Mouse (Mus musculus): ENCODE measurements around the gene Hbb-bt. TPM values are rescaled to one million over a fixed set of nuclear protein-coding genes. Genes with fewer than 3 reads are reported as not detected.
"Not testable (repeated sequence)": the region's sequence is repeated elsewhere in the genome, so short reads cannot be mapped to it uniquely, and the experiment has no call there.

Hbb-bt gene
- polyA plus RNA-seq, 1 experiment from 2014 or later = 3,067 TPM

DNA sequence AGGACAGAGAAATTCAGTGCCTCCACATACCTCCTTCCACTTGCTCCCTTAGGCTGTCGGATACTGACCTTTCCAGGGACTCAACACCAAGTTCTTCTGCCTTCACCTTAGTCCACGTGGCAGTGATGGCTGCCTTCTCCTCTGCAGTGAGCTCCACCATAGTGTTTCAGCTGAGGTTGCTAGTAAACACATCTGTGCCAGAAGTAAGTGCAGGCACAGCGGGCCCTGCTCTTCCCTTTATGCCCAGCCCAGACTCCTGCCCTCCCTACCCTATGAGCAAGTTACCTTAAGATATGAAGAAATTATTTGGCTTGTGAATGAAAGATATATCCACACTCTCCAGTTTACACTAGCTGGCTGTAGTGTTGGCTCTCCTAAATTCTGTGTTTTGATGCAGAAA lies 26.5 kb upstream of the Hbb-bt start, which contains the start of gene Hbb-bh2:
TSS of gene Hbb-bh2 (minus strand) at position 253 of the 400 bp plus-strand sequence.
- Histone ChIP-seq H3K9ac (ENCODE audit: low read depth, low read length) (no peak within 1 kb of the TSS), H3K27ac (ENCODE audit: low read depth, low read length) (peak within 1 kb of the TSS; percentile 41; the same call in 1 of the 2 replicates), H3K36me3 (ENCODE audit: control insufficient read depth, insufficient read depth, low read length) (no peaks in the 10 kb centered on the region), H3K4me3 (ENCODE audit: low read depth, low read length) (peak within 1 kb of the TSS; percentile 32; the same call in 1 of the 2 replicates), H3K4me1 (ENCODE audit: control insufficient read depth, insufficient read depth, low read length) (no peaks in the 10 kb centered on the region), H3K9me3 (replicated peaks; ENCODE audit: control insufficient read depth, low read length) (no peaks in the 10 kb centered on the region), H3K27me3 (ENCODE audit: control insufficient read depth, insufficient read depth, low read length) (no peaks in the 10 kb centered on the region), H3K4me2 (no peak within 1 kb of the TSS)
- peak; percentile 18; the same call in 1 of the 2 replicates for ATAC-seq (replicated peaks; ENCODE audit: insufficient number of reproducible peaks, low FRiP score, low TSS enrichment)
- WGBS (ENCODE audit: insufficient replicate concordance) = 62% methylated on average over 3 of the region's 3 CpGs

DNA sequence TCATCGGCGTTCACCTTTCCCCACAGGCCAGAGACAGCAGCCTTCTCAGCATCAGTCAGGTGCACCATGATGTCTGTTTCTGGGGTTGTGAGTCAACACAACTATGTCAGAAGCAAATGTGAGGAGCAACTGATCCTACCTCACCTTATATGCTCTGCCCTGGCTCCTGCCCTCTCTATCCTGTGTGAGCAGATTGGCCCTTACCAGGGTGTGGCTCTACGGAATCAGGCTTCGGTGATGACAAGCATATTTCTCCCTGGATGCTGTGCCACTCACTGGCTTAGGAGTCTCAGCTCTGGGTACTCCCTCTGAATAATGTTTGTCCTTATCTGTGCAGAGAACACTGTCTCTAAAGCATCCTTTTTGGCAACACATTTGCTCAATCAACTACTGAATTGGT lies 14.0 kb upstream of the Hbb-bt start, which contains the start of gene Hbb-bs:
TSS of gene Hbb-bs (minus strand) at position 289 of the 400 bp plus-strand sequence.
- H3K9ac ChIP-seq (ENCODE audit: low read depth, low read length) = no peak within 1 kb of the TSS

DNA sequence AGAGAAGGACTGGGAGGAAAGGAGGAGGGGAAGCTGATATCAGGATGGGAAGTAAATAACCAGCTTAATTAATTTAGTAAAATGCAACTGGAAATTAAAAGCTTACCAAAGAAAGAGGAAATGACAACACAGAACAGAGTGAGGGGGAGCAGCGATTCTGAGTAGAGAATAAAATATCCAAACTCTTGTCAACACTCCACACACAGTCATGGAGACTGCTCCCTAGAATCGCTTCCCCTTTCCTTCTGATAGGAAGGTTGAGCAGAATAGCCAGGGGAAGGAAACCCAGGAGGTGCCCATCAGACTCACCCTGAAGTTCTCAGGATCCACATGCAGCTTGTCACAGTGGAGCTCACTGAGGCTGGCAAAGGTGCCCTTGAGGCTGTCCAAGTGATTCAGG lies 13.3 kb upstream of the Hbb-bt start:
- ATAC-seq (replicated peaks; ENCODE audit: insufficient number of reproducible peaks, low FRiP score, low TSS enrichment); H3K4me3 ChIP-seq (ENCODE audit: low read depth, low read length): not testable (repeated sequence)
- no CpG with 5 or more reads among the region's 2 CpGs for WGBS (ENCODE audit: insufficient replicate concordance)

More for the DNA sequence above, 14.0 kb upstream of the Hbb-bt start, which contains the start of gene Hbb-bs:
- H3K9me3 ChIP-seq (replicated peaks; ENCODE audit: control insufficient read depth, low read length) = no peaks in the 10 kb centered on the region
- 65% methylated on average over 4 of the region's 4 CpGs for WGBS (ENCODE audit: insufficient replicate concordance)
- H3K27ac ChIP-seq (ENCODE audit: low read depth, low read length) = no peak within 1 kb of the TSS
- H3K36me3 ChIP-seq (ENCODE audit: control insufficient read depth, insufficient read depth, low read length) = no peaks in the 10 kb centered on the region
- H3K4me3 ChIP-seq (ENCODE audit: low read depth, low read length) = no peak within 1 kb of the TSS
- peak; percentile 90 for ATAC-seq (replicated peaks; ENCODE audit: insufficient number of reproducible peaks, low FRiP score, low TSS enrichment)
- H3K4me1 ChIP-seq (ENCODE audit: control insufficient read depth, insufficient read depth, low read length) = no peaks in the 10 kb centered on the region
- no peaks in the 10 kb centered on the region for H3K27me3 ChIP-seq (ENCODE audit: control insufficient read depth, insufficient read depth, low read length)
- no peak within 1 kb of the TSS for H3K4me2 ChIP-seq

DNA sequence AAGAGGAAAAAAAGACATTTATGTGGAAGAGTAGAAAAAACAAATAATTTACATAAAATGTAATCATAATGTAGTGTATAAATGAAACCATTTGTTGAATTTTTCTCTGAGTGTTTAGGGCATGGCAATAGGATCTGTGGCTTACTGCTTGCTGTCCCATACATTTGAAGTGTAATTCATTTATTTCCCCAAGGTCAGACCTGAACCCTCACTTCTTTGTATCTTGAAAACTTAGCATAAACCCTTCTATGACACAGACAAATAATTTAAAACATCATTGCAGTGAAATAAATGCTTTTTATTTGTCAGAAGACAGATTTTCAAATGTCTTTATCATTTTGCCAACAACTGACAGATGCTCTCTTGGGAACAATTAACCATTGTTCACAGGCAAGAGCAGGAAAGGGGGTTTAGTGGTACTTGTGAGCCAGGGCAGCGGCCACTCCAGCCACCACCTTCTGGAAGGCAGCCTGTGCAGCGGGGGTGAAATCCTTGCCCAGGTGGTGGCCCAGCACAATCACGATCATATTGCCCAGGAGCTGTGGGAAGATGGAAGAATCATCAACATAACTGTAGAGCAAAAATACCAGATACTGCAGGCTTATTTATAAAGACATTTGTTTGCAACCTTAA lies 12.6 kb upstream of the Hbb-bt start:
- Histone ChIP-seq H3K9me3 (replicated peaks; ENCODE audit: control insufficient read depth, low read length) (no peaks in the 10 kb centered on the region), H3K9ac (ENCODE audit: low read depth, low read length) (no peak overlapping the region), H3K27ac (ENCODE audit: low read depth, low read length) (no peak overlapping the region), H3K36me3 (ENCODE audit: control insufficient read depth, insufficient read depth, low read length) (no peaks in the 10 kb centered on the region), H3K27me3 (ENCODE audit: control insufficient read depth, insufficient read depth, low read length) (no peaks in the 10 kb centered on the region), H3K4me2 (no peak overlapping the region), H3K4me1 (ENCODE audit: control insufficient read depth, insufficient read depth, low read length) (no peaks in the 10 kb centered on the region), H3K4me3 (ENCODE audit: low read depth, low read length) (no peak overlapping the region)
- ATAC-seq (replicated peaks; ENCODE audit: insufficient number of reproducible peaks, low FRiP score, low TSS enrichment) = no peak
- WGBS (ENCODE audit: insufficient replicate concordance) = 61% methylated on average over 3 of the region's 3 CpGs

More for the DNA sequence above, 13.3 kb upstream of the Hbb-bt start:
- not testable (repeated sequence) for H3K27me3 ChIP-seq (ENCODE audit: control insufficient read depth, insufficient read depth, low read length); H3K4me2 ChIP-seq; H3K36me3 ChIP-seq (ENCODE audit: control insufficient read depth, insufficient read depth, low read length); H3K9ac ChIP-seq (ENCODE audit: low read depth, low read length); H3K4me1 ChIP-seq (ENCODE audit: control insufficient read depth, insufficient read depth, low read length); H3K9me3 ChIP-seq (replicated peaks; ENCODE audit: control insufficient read depth, low read length); H3K27ac ChIP-seq (ENCODE audit: low read depth, low read length)

DNA sequence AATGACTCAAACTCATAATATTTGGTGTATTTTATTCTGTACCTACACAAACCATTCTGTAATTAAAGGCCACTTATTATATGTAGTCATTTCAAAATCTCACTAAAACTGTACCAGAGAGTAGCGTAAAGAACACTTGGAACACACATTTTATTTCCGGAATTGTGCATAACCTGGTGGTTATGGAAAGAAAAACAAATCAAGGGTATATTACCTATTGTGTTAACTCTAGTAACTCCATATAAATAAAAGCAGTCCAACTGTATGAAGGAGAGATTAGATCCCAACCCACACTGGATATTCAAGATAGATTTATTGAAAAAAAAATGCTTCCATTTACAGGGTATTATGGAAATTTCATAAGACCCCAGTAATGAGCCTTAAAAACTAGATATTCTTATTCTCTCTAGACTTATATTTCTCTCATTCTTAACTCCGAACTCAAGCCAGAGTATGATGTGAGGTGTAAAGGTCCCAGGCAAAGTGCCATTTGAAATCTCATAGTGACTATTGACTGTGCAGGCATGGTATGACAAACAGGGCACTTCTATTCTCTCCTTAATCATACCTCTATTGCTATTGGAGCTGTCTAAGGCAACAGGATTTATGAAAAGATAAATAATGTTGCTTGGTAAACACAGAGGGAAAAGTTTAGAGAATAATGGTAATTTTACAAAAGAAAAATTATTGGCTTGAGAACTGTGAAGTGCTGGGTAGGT lies 11.9 kb upstream of the Hbb-bt start:
- no peak overlapping the region for H3K27ac ChIP-seq (ENCODE audit: low read depth, low read length)
- H3K4me2 ChIP-seq = no peak overlapping the region
- no peaks in the 10 kb centered on the region for H3K36me3 ChIP-seq (ENCODE audit: control insufficient read depth, insufficient read depth, low read length)
- no peak overlapping the region for H3K4me3 ChIP-seq (ENCODE audit: low read depth, low read length)
- no peaks in the 10 kb centered on the region for H3K9me3 ChIP-seq (replicated peaks; ENCODE audit: control insufficient read depth, low read length)
- no peaks in the 10 kb centered on the region for H3K27me3 ChIP-seq (ENCODE audit: control insufficient read depth, insufficient read depth, low read length)
- H3K9ac ChIP-seq (ENCODE audit: low read depth, low read length) = no peak overlapping the region
- 92% methylated on average over 3 of the region's 3 CpGs for WGBS (ENCODE audit: insufficient replicate concordance)
- H3K4me1 ChIP-seq (ENCODE audit: control insufficient read depth, insufficient read depth, low read length) = no peaks in the 10 kb centered on the region
- ATAC-seq (replicated peaks; ENCODE audit: insufficient number of reproducible peaks, low FRiP score, low TSS enrichment) = no peak

DNA sequence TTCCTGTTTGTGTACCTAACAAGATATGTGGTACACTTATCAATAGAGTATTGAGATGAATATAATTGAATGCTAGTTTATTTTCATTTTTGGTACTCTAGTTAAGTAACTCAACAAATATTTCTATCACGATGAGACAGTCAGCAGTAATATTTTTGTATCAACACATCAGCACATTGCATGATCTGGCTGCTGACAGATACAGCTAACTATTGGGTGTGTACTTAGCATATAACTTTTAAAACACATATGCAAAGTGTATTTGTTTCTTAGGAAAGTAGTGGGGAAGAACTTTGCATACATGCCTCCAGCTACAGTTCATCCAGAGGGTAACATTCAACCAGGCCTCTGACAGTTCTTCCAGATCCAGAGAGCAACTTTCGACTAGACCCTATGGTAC lies 10.8 kb upstream of the Hbb-bt start:
- no peaks in the 10 kb centered on the region for H3K4me1 ChIP-seq (ENCODE audit: control insufficient read depth, insufficient read depth, low read length)
- H3K27me3 ChIP-seq (ENCODE audit: control insufficient read depth, insufficient read depth, low read length) = no peaks in the 10 kb centered on the region
- H3K9ac ChIP-seq (ENCODE audit: low read depth, low read length) = no peak overlapping the region
- 83% methylated on average over 2 of the region's 2 CpGs for WGBS (ENCODE audit: insufficient replicate concordance)
- H3K9me3 ChIP-seq (replicated peaks; ENCODE audit: control insufficient read depth, low read length) = no peaks in the 10 kb centered on the region
- H3K4me2 ChIP-seq = no peak overlapping the region
- no peaks in the 10 kb centered on the region for H3K36me3 ChIP-seq (ENCODE audit: control insufficient read depth, insufficient read depth, low read length)
- H3K4me3 ChIP-seq (ENCODE audit: low read depth, low read length) = no peak overlapping the region
- no peak for ATAC-seq (replicated peaks; ENCODE audit: insufficient number of reproducible peaks, low FRiP score, low TSS enrichment)
- H3K27ac ChIP-seq (ENCODE audit: low read depth, low read length) = no peak overlapping the region

DNA sequence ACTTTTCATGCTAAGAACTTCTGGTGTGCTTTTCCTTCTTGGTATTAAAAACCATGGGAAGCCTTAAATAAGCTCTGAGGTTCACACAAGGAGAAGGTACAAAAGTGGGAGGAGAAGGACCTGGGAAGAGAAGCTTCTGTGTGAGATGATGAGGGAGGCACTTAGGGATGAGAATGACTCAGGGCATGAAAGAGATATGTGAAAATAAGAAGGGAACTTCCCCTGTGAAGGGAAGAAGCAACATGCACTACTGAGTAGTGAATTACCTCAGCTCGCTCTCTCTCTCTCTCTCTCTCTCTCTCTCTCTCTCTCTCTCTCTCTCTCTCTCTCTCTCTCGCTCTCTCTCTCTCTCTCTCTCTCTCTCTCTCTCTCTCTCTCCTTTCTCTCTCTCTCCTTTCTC lies 1.3 kb upstream of the Hbb-bt start:
- not testable (repeated sequence) for H3K4me3 ChIP-seq (ENCODE audit: low read depth, low read length); H3K9me3 ChIP-seq (replicated peaks; ENCODE audit: control insufficient read depth, low read length); H3K27me3 ChIP-seq (ENCODE audit: control insufficient read depth, insufficient read depth, low read length); ATAC-seq (replicated peaks; ENCODE audit: insufficient number of reproducible peaks, low FRiP score, low TSS enrichment); H3K4me1 ChIP-seq (ENCODE audit: control insufficient read depth, insufficient read depth, low read length); H3K9ac ChIP-seq (ENCODE audit: low read depth, low read length); H3K4me2 ChIP-seq; H3K36me3 ChIP-seq (ENCODE audit: control insufficient read depth, insufficient read depth, low read length); H3K27ac ChIP-seq (ENCODE audit: low read depth, low read length)
- 92% methylated on average over 1 of the region's 2 CpGs for WGBS (ENCODE audit: insufficient replicate concordance)

DNA sequence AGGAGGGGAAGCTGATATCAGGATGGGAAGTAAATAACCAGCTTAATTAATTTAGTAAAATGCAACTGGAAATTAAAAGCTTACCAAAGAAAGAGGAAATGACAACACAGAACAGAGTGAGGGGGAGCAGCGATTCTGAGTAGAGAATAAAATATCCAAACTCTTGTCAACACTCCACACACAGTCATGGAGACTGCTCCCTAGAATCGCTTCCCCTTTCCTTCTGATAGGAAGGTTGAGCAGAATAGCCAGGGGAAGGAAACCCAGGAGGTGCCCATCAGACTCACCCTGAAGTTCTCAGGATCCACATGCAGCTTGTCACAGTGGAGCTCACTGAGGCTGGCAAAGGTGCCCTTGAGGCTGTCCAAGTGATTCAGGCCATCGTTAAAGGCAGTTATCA lies 644 bp downstream of the Hbb-bt start:
- H3K4me2 ChIP-seq; ATAC-seq (replicated peaks; ENCODE audit: insufficient number of reproducible peaks, low FRiP score, low TSS enrichment); H3K27me3 ChIP-seq (ENCODE audit: control insufficient read depth, insufficient read depth, low read length); H3K36me3 ChIP-seq (ENCODE audit: control insufficient read depth, insufficient read depth, low read length); H3K4me3 ChIP-seq (ENCODE audit: low read depth, low read length); H3K27ac ChIP-seq (ENCODE audit: low read depth, low read length); H3K4me1 ChIP-seq (ENCODE audit: control insufficient read depth, insufficient read depth, low read length); H3K9ac ChIP-seq (ENCODE audit: low read depth, low read length); H3K9me3 ChIP-seq (replicated peaks; ENCODE audit: control insufficient read depth, low read length): not testable (repeated sequence)
- WGBS (ENCODE audit: insufficient replicate concordance) = no CpG with 5 or more reads among the region's 3 CpGs
